Mouse (Mus musculus): ENCODE measurements around the gene Nfatc3. TPM values are rescaled to one million over a fixed set of nuclear protein-coding genes. Genes with fewer than 3 reads are reported as not detected.
A peak's percentile ranks its signal among the peaks of the same experiment; 100 is the strongest.

Nfatc3 gene
- total RNA-seq, 2 experiments from 2014 or later, result 20.1 to 22.4 TPM

DNA sequence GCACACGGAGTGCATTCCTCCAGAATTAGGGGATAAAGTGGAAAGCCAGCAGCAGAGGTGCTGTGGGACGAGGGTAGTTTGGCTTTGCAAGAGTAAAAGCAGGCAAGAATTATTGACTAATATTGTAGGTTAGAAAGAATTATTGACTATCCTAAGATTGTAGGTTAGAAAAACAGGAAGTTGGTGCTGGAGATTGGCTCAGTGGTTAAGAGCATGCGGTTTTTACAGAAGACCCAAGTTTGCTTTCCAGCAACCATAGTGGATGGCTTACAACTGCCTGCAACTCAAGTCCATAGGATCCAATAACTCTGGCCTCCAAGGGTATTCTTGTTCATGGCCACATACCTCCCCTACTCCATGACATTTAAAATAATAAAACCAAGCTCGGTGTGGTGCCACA lies 87.4 kb downstream of the Nfatc3 start:
- DNase-seq, result no peak

- DNase-seq, result peak; percentile 70
These were observed 89.4 kb downstream of the Nfatc3 start for GRCm38 (mm10) chr8:106147868-106148565.

DNA sequence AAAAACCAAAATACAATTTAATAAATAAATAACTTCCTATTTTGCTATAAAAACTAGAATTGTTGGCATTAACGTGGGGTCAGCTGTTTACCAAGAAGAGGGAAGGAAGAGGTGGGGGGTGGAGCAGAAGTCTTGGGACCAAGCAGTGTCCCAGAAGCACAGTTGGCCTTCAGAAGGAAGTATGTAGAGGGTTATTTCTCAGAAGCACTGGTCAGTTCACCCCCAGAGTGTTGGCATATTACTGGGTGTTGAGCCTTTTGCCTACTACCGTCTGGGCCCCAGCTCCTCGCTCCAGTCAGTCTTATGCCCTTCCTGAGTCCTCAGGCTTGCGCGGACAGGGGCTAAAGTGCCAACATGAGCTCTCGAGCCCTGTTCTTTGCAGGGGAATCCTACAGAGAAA lies 90.4 kb downstream of the Nfatc3 start:
- no peak for DNase-seq

DNA sequence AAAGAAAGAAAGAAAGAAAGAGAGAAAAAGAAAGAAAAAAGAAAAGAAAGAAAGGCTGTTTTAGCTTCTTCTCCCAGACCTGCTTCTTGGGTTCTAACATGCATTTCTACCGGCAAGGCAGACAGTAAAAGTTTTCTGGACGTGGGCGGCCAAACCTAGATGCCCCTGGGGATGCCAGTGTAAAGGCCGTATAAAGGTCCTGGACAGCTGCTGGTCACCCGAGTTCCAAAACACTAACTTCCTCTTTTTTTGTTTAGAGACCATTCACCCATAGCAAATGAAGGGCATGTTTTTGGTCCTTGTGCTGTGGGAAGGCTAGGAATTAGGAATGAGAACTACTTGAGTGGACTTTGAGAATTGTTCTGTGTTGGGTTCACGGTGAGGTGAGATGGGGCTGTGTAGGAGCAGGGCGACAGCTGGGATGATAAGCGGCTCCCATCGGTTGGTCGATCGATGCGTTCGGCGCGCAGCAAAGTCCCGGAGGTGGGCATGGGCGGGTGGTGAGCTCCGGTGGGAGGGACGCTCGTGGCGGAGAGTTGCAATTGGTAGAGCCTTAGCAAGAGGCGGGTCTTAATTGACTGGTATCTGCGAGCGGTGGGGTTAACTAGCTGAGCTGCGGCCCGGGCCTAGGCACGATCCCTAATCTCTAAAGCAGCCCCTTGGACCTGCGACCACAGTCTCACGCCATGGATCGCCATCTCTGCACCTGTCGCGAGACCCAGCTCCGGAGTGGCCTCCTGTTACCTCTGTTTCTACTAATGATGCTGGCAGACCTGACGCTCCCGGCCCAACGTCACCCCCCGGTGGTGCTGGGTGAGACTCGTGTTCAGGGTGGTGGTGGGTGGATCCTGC lies 91.4 kb downstream of the Nfatc3 start, which contains the start of gene Pla2g15:
TSS of gene Pla2g15 (plus strand) at position 599 of the 852 bp plus-strand sequence.
- DNase-seq, result peak; percentile 91

- DNase-seq, result no peak
These were observed 92.0 kb downstream of the Nfatc3 start for GRCm38 (mm10) chr8:106150653-106151000.

- DNase-seq, result no peak
These were observed 92.4 kb downstream of the Nfatc3 start for GRCm38 (mm10) chr8:106151041-106151440.

DNA sequence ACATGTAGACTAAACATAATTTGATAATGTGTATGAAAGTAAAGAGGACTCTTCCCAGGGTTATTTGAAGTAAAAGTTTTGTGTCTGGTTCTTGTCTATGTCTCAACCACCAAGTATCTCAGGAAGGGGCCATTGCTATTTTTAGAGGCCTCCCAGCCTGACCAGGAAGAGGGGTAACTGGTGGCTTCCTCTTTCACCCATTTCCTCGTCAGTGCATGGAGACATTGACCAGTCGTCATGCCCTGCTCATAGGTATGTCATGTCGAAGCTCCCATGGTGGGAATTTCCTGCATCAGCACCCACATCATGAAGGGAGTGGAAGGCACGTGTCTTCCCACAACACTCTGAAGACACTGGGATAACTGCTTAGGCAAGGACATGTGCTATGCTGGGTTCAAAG lies 94.2 kb downstream of the Nfatc3 start:
- DNase-seq, result no peak

- DNase-seq, result no peak
These were observed 98.8 kb downstream of the Nfatc3 start for GRCm38 (mm10) chr8:106157419-106157818.

- no peak for DNase-seq
These were observed 99.7 kb downstream of the Nfatc3 start for GRCm38 (mm10) chr8:106158381-106158780.

GRCm38 (mm10) chr8:106159876-106160275 lies 101.2 kb downstream of the Nfatc3 start:
- no peak for DNase-seq

- no peak for DNase-seq
These were observed 104.6 kb downstream of the Nfatc3 start for GRCm38 (mm10) chr8:106163251-106163650.

DNA sequence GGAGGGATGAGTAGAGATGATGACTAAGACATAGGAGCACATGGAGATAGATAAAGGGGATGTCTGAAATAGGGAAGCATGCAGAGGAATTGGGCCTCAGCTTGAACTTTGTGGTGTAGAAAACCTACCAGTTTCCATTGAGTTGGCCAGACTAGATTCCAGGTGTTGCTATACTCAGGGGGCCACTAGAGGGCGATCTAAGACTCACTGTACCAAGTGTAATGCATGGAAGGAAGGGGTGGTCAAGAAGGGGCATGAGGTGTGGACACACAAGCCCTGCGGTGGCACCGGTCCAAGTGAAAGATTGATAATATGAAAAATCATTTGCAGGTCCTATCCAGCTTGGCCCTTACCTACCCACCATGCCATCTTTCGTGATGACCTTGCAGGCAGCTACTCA lies 106.8 kb downstream of the Nfatc3 start:
- no peak for DNase-seq

- peak; percentile 82 for DNase-seq
These were observed 109.8 kb downstream of the Nfatc3 start, which contains the start of gene Slc7a6 for GRCm38 (mm10) chr8:106168356-106169016. Gene Slc7a6, plus strand, starts transcription at chr8:106168857.

GRCm38 (mm10) chr8:106169017-106169933 lies 110.6 kb downstream of the Nfatc3 start:
- peak; percentile 25 for DNase-seq

GRCm38 (mm10) chr8:106169934-106170480 lies 111.4 kb downstream of the Nfatc3 start:
- DNase-seq, result no peak

GRCm38 (mm10) chr8:106173566-106173965 lies 114.9 kb downstream of the Nfatc3 start:
- DNase-seq, result no peak

- DNase-seq, result no peak
These were observed 118.3 kb downstream of the Nfatc3 start for GRCm38 (mm10) chr8:106176891-106177290.

DNA sequence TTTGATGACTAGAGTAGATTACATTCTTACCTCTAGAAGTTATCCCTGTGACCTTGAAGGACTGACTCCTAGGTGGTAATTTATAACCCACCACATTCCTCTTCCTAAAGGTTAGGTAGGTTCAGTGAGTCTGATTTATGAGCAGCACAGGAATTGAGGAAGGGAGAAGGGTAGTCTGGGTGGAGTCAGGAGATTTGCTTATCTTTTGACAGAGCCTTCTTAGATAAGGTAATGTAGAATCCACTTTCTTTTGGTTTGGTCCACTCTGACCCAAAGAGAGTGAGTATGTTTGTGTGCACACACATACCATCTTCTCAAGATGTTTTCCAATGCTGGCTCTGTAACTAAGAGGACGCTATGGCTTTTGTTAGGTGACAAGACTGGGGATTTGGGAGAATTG lies 119.0 kb downstream of the Nfatc3 start:
- DNase-seq, result no peak

DNA sequence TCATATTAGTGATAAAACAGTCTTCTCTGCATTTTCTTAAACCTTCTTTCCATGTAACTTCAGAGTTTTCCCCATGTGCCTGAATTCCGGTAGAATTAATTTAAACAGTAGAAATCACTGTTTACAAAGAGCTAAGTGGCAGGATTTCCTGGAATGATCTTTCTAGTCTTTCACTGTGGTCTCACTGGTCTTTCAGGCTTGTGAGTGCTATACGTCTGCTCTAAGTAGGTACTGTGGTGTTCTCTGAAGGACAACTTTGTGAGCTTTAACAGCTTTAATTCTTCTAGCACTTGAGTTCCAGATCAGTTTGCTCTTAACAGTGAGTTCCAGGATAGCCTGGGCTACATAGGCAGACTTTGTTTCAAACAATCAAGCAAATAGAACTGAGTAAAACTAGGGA lies 119.8 kb downstream of the Nfatc3 start:
- DNase-seq, result no peak
